Mouse (Mus musculus) heart, postnatal 0 days (tissue): Measurements from ENCODE around the gene Msh6. TPM values are rescaled to one million over a fixed set of nuclear protein-coding genes. Genes with fewer than 3 reads are reported as not detected.
A peak's percentile ranks its signal among the peaks of the same experiment; 100 is the strongest.
"Not testable (repeated sequence)": the region's sequence is repeated elsewhere in the genome, so short reads cannot be mapped to it uniquely, and the experiment has no call there.

Experiments used
- ATAC-seq: fragments of 200-750 bp; cut with Nextera tagmentation; 2 replicates; pipeline ENCODE4 v1.8.0; 2017; ENCODE audit warnings: low read depth, moderate number of reproducible peaks, moderate library complexity; ENCODE audit not compliant: insufficient read depth
- DNase-seq: peaks from one replicate; pipeline ENCODE4 v3.0.0-alpha.2; 2016; ENCODE audit warnings: low spot score
- H3K27ac ChIP-seq: fragments of 300-500 bp; sonication (generic); 2 replicates; pipeline ENCODE4 v1.5.1; 2014; ENCODE audit warnings: low read depth, mild to moderate bottlenecking
- H3K27me3 ChIP-seq: fragments of 300-500 bp; sonication (generic); 2 replicates; pipeline ENCODE4 v1.6.1; 2014; ENCODE audit warnings: low read length, mixed read lengths; ENCODE audit not compliant: control insufficient read depth, insufficient read depth
- H3K36me3 ChIP-seq: fragments of 300-500 bp; sonication (generic); replicated peaks from 2 replicates; pipeline ENCODE4 v1.6.1; 2014; ENCODE audit warnings: low read length, mixed read lengths; ENCODE audit not compliant: control insufficient read depth, insufficient read depth
- H3K4me1 ChIP-seq: fragments of 300-500 bp; sonication (generic); 2 replicates; pipeline ENCODE4 v1.6.1; 2014; ENCODE audit warnings: antibody characterized with exemption; ENCODE audit not compliant: control insufficient read depth, insufficient read depth
- H3K4me2 ChIP-seq: fragments of 300-500 bp; sonication (generic); 2 replicates; pipeline ENCODE4 v1.6.1; 2014; ENCODE audit warnings: low read depth, mild to moderate bottlenecking, low read length, moderate library complexity
- H3K4me3 ChIP-seq: fragments of 300-500 bp; sonication (generic); 2 replicates; pipeline ENCODE4 v1.5.1; 2014; ENCODE audit warnings: low read depth, low read length
- H3K9ac ChIP-seq: fragments of 300-500 bp; sonication (generic); replicated peaks from 2 replicates; pipeline ENCODE4 v1.6.1; 2014; ENCODE audit warnings: low read depth, low read length, mixed read lengths
- H3K9me3 ChIP-seq: fragments of 300-500 bp; sonication (generic); replicated peaks from 2 replicates; pipeline ENCODE4 v1.6.1; 2016; ENCODE audit warnings: low read length; ENCODE audit not compliant: control insufficient read depth
- CTCF ChIP-seq: IDR thresholded peaks from 2 replicates; pipeline ENCODE4 v1.5.1; 2016; ENCODE audit warnings: antibody characterized with exemption, control low read depth, low read depth
- EP300 ChIP-seq: IDR thresholded peaks from 2 replicates; pipeline ENCODE4 v1.6.1; 2016; ENCODE audit warnings: antibody characterized with exemption, low read depth
- WGBS: fragments of 180-500 bp; shearing (Covaris S2); extraction: QIAGEN DNeasy Blood & Tissue Kit; methylation state at CpG from one replicate; pipeline ENCODE4 v1.1.7; 2014; 5-methylcytosine and 5-hydroxymethylcytosine counted together
- polyA plus RNA-seq: library from polyadenylated mRNA; unstranded; fragments of >200 nt; fragmentation: Nextera tagmentation; extraction: Ambion mirVana; gene quantifications from 2 replicates; pipeline ENCODE4 v1.2.1, GENCODE M21; 2015
- total RNA-seq: library from RNA; depleted of rRNA; stranded (reverse); fragments of >200 nt; gene quantifications from 2 replicates; pipeline ENCODE4 v1.2.3, GENCODE M21; 2014; ENCODE audit warnings: low replicate concordance

Msh6 gene
- total and polyA plus RNA-seq, 2 experiments from 2014 or later = 8.6 to 22.2 TPM

DNA sequence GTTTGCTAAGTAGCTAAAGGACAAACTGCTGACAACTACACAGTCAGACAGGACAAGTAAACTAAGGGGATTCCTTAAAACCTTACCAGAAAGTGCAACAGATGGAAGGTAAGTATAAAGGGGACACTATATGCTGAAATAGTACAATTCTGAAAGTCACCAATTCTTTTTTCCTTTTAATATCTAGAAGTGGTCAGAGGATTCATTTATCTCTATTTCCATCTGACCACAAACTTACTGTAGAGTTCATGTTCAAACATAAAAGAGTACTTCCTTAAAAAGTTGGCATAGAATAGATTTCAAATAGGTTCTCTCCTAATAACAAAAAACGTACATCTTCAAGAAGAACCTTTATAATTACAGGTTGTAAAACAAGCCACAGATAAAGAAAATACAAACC is 18.5 kb downstream of the Msh6 start:
- DNase-seq (no peak), ATAC-seq (no peak)
- Histone ChIP-seq H3K9ac (no peak overlapping the region), H3K4me2 (no peak overlapping the region), H3K27me3 (no peaks in the 10 kb centered on the region), H3K27ac (no peak overlapping the region), H3K9me3 (no peaks in the 10 kb centered on the region), H3K4me3 (no peak overlapping the region), H3K36me3 (peaks cover 79% of the 10 kb centered on the region), H3K4me1 (no peaks in the 10 kb centered on the region)
- TF ChIP-seq CTCF = no peak
- TF ChIP-seq EP300 = no peak
- 71% methylated on average over 1 of the region's 1 CpGs for WGBS

DNA sequence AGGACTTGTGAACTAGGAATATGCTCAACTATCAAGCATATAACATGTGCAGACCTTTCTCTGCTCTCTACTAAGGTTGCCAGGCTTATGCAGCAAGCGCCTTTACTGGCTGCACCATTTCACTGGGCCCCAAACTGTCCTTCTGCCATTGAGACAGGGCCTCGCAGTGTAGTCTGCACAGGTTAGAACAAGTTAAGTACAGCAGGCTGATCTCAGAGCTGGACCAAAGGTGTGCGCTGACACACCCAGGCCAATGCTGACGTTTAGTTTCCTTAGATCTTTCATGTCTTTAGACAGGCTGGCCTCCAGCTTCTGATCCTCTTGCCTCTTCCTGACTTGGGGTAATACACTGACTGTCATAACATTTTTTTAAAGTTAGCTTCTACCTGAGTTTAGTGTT is 22.9 kb downstream of the Msh6 start:
- no peaks in the 10 kb centered on the region for H3K27me3 ChIP-seq
- no peak for ATAC-seq
- H3K4me2 ChIP-seq = no peak overlapping the region
- WGBS = 92% methylated on average over 4 of the region's 4 CpGs
- H3K4me1 ChIP-seq = no peaks in the 10 kb centered on the region
- no peak overlapping the region for H3K9ac ChIP-seq
- DNase-seq = no peak
- no peak overlapping the region for H3K27ac ChIP-seq
- H3K36me3 ChIP-seq = peaks cover 82% of the 10 kb centered on the region
- no peak overlapping the region for H3K4me3 ChIP-seq
- no peak for TF ChIP-seq EP300
- no peak for TF ChIP-seq CTCF
- no peaks in the 10 kb centered on the region for H3K9me3 ChIP-seq

DNA sequence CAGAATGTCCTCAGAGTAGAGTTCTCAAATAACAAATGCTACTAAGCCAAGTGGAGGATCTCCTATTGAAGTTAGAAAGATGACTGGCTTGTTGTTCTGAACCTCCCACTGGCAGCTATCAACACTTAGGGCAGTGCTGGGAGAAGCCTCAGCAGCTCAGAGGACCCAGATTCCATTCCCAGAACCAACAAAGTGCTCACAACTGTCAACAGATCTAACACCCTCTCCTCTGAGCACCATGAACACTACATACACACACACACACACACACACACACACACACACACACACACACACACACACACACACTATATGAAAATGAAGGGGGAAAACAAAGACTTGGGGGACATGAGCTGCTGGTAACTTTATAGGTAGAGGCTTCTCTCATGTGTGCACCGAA is 30.0 kb downstream of the Msh6 start:
- WGBS = 93% methylated on average over 1 of the region's 1 CpGs

DNA sequence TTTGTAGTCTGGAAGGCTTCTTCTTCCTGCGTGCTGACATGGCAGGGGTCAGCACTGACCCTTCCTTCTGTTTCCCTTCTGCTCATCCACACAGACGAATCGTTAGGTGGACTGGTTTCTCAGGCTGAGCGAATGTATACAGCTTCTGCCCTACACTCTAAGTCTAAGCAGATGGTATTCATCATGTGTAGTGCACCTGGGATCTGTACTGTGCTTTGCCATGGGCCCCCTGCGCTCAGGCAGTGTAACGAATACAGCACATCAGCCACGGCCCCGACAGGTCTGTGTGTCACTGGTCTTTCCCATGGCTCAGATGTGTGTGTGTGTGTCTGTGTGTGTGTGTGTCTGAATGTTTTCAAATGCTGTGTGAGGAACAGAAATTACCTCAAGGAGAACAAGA is 32.1 kb downstream of the Msh6 start:
- Histone ChIP-seq H3K4me3 (no peak overlapping the region), H3K27me3 (no peaks in the 10 kb centered on the region), H3K36me3 (peaks cover 68% of the 10 kb centered on the region), H3K9ac (no peak overlapping the region), H3K4me2 (no peak overlapping the region), H3K9me3 (no peaks in the 10 kb centered on the region), H3K4me1 (no peaks in the 10 kb centered on the region), H3K27ac (no peak overlapping the region)
- WGBS = 83% methylated on average over 8 of the region's 8 CpGs
- ATAC-seq (no peak), DNase-seq (no peak)
- TF ChIP-seq CTCF (no peak), EP300 (no peak)

More for the DNA sequence above, 30.0 kb downstream of the Msh6 start:
- H3K27me3 ChIP-seq = no peaks in the 10 kb centered on the region
- H3K4me1 ChIP-seq = no peaks in the 10 kb centered on the region
- ATAC-seq = peak; percentile 68; the same call in 1 of the 2 replicates
- H3K36me3 ChIP-seq = peaks cover 70% of the 10 kb centered on the region
- no peak overlapping the region for H3K4me2 ChIP-seq
- H3K9me3 ChIP-seq = no peaks in the 10 kb centered on the region
- TF ChIP-seq CTCF (no peak), EP300 (no peak)
- 0 out of 2 replicates have a peak overlapping the region, but pooled peaks have one; percentile 2 for H3K27ac ChIP-seq
- peak; percentile 24 for DNase-seq
- no peak overlapping the region for H3K9ac ChIP-seq
- H3K4me3 ChIP-seq = no peak overlapping the region

DNA sequence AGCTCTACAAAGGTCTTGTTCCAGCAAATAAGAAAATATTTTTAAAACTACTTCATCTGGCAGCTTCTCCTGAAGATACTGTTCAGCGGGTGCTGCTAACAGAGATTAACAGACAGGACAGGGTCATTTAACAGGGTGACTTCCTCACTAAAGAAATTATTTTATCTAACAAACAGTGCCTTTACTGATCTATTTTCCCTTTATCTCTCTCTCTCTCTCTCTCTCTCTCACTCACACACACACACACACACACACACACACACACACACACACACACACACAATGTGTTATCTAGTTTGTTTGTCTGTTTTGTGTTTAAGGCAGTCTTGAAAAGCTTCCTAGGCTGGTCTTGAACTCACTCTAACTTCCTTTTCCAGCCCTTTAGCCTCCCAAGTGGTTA is 39.6 kb downstream of the Msh6 start:
- no peak overlapping the region for H3K4me2 ChIP-seq
- H3K27me3 ChIP-seq = no peaks in the 10 kb centered on the region
- TF ChIP-seq CTCF = no peak
- TF ChIP-seq EP300 = no peak
- no peaks in the 10 kb centered on the region for H3K4me1 ChIP-seq
- no peaks in the 10 kb centered on the region for H3K9me3 ChIP-seq
- H3K36me3 ChIP-seq = peaks cover 52% of the 10 kb centered on the region
- H3K4me3 ChIP-seq = no peak overlapping the region
- no peak for DNase-seq
- no peak overlapping the region for H3K27ac ChIP-seq
- WGBS = 71% methylated on average over 1 of the region's 1 CpGs
- no peak overlapping the region for H3K9ac ChIP-seq
- no peak for ATAC-seq

DNA sequence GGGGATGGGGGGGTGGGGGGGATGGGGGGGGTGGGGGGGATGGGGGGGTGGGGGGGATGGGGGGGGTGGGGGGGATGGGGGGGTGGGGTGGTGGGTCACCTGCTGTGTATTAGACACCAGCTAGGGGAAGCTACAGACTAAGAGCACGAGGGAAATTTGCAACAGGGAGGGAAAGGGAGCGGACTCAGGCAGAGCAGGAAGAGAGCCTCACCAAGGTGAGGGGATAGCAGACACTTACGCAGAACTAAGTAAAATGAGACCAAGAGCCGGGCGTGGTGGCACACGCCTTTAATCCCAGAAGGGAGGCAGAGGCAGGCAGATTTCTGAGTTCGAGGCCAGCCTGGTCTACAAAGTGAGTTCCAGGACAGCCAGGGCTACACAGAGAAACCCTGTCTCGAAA is 41.2 kb downstream of the Msh6 start:
- not testable (repeated sequence) for H3K4me2 ChIP-seq, H3K27me3 ChIP-seq, H3K9me3 ChIP-seq, H3K9ac ChIP-seq, DNase-seq, H3K27ac ChIP-seq, H3K4me1 ChIP-seq, H3K4me3 ChIP-seq, ATAC-seq
- 84% methylated on average over 8 of the region's 8 CpGs for WGBS
- H3K36me3 ChIP-seq = peaks cover 40% of the 10 kb centered on the region
